Mouse (Mus musculus) gastrocnemius, adult 2 months (tissue): ENCODE data around the gene Trim71. TPM values are rescaled to one million over a fixed set of nuclear protein-coding genes. Genes with fewer than 3 reads are reported as not detected.

Experiments used
- DNase-seq: peaks from one replicate; pipeline ENCODE4 v3.0.0; 2022
- H3K27ac ChIP-seq: fragments of 200-600 bp; 2 replicates; pipeline ENCODE4 v1.8.1; 2022; ENCODE audit warnings: mild to moderate bottlenecking
- H3K4me3 ChIP-seq: fragments of 200-600 bp; 2 replicates; pipeline ENCODE4 v1.8.1; 2022; ENCODE audit warnings: mild to moderate bottlenecking, moderate library complexity
- CTCF ChIP-seq: fragments of 200-600 bp; IDR thresholded peaks from 2 replicates; pipeline ENCODE4 v1.8.1; 2022; ENCODE audit warnings: antibody characterized with exemption, mild to moderate bottlenecking, moderate library complexity
- intact Hi-C: fragments of 180-260 bp; cut with DNase I; formaldehyde crosslinking; loops from one replicate; pipeline ENCODE4 v1.15.1; 2025
- total RNA-seq, 2 experiments: library from RNA; stranded (reverse); gene quantifications; 2 replicates each; pipeline ENCODE4 v1.2.3; 2021

Gene Trim71
- total RNA-seq, 2 experiments from 2014 or later, result not detected

- Histone ChIP-seq H3K27ac (no peak overlapping the region), H3K4me3 (no peak overlapping the region)
- intact Hi-C loops, result no loop called here
- TF ChIP-seq CTCF, result no peak
- no peak for DNase-seq
Observed at GRCm38 (mm10) chr9:114568682-114569474, 4.7 kb upstream of the Trim71 start.

GRCm38 (mm10) chr9:114564667-114565066 lies 498 bp upstream of the Trim71 start:
- Histone ChIP-seq H3K4me3 (no peak overlapping the region), H3K27ac (no peak overlapping the region)
- DNase-seq, result no peak
- TF ChIP-seq CTCF, result no peak
- intact Hi-C loops, result no loop called here

GRCm38 (mm10) chr9:114562919-114563751 lies 1.0 kb downstream of the Trim71 start:
- Histone ChIP-seq H3K4me3 (peak overlapping the region; percentile 66), H3K27ac (no peak overlapping the region)
- DNase-seq, result peak; percentile 22

GRCm38 (mm10) chr9:114562031-114562918 lies 1.9 kb downstream of the Trim71 start:
- Histone ChIP-seq H3K27ac (no peak overlapping the region), H3K4me3 (peak overlapping the region; percentile 66)
- TF ChIP-seq CTCF, result no peak
- no peak for DNase-seq
- intact Hi-C loops, result no loop called here

More at GRCm38 (mm10) chr9:114562919-114563751, 1.0 kb downstream of the Trim71 start:
- intact Hi-C loops, result no loop called here
- TF ChIP-seq CTCF, result no peak

GRCm38 (mm10) chr9:114561671-114561971 lies 2.5 kb downstream of the Trim71 start:
- intact Hi-C loops, result no loop called here
- Histone ChIP-seq H3K27ac (no peak overlapping the region), H3K4me3 (no peak overlapping the region)
- TF ChIP-seq CTCF, result no peak
- DNase-seq, result no peak

- no peak for DNase-seq
- Histone ChIP-seq H3K27ac (no peak overlapping the region), H3K4me3 (no peak overlapping the region)
- TF ChIP-seq CTCF, result no peak
- intact Hi-C loops, result no loop called here
Observed at GRCm38 (mm10) chr9:114560771-114561670, 3.1 kb downstream of the Trim71 start.

GRCm38 (mm10) chr9:114560141-114560540 lies 4.0 kb downstream of the Trim71 start:
- no peak for DNase-seq
- Histone ChIP-seq H3K4me3 (no peak overlapping the region), H3K27ac (no peak overlapping the region)
- no peak for TF ChIP-seq CTCF
- intact Hi-C loops, result no loop called here

GRCm38 (mm10) chr9:114557086-114557485 lies 7.1 kb downstream of the Trim71 start:
- no peak for DNase-seq
- H3K4me3 ChIP-seq, result no peak overlapping the region
- TF ChIP-seq CTCF, result no peak
- no peak overlapping the region for H3K27ac ChIP-seq
- intact Hi-C loops, result no loop called here

- TF ChIP-seq CTCF, result no peak
- no peak overlapping the region for H3K4me3 ChIP-seq
- no peak for DNase-seq
- intact Hi-C loops, result no loop called here
- H3K27ac ChIP-seq, result no peak overlapping the region
Observed at GRCm38 (mm10) chr9:114556276-114556855, 7.8 kb downstream of the Trim71 start.

GRCm38 (mm10) chr9:114554355-114554979 lies 9.7 kb downstream of the Trim71 start:
- Histone ChIP-seq H3K27ac (no peak overlapping the region), H3K4me3 (no peak overlapping the region)
- TF ChIP-seq CTCF, result no peak
- DNase-seq, result no peak
- intact Hi-C loops, result no loop called here

- TF ChIP-seq CTCF, result no peak
- Histone ChIP-seq H3K27ac (no peak overlapping the region), H3K4me3 (no peak overlapping the region)
- no peak for DNase-seq
- intact Hi-C loops, result no loop called here
Observed at GRCm38 (mm10) chr9:114553828-114554227, 10.3 kb downstream of the Trim71 start.
